8 mouse cellular contexts compared by ENCODE assay signal in genomic region chr11:115513271-115514237, GRCm38 (mm10). TPM values are rescaled to one million over a fixed set of nuclear protein-coding genes. Genes with fewer than 3 reads are reported as not detected.
DNase-seq lines count a peak whose midpoint lies in the region; ATAC-seq and TF ChIP-seq lines count a peak whose summit lies in the region.

No protein-coding gene starts in this region.

- WGBS in heart, embryonic 15.5 days: under 1% methylated on average over 57 of the region's 57 CpGs
- WGBS in kidney, postnatal 0 days: under 1% methylated on average over 57 of the region's 57 CpGs

- H3K9me3 ChIP-seq in heart, embryonic 15.5 days (replicated peaks): no peaks in the 10 kb centered on the region
- H3K9me3 ChIP-seq in kidney, postnatal 0 days (replicated peaks; ENCODE audit: low read length): no peaks in the 10 kb centered on the region

- peak; percentile 50 for ATAC-seq in heart, embryonic 15.5 days (replicated peaks; ENCODE audit: insufficient number of reproducible peaks, insufficient read depth, low FRiP score, low read depth)
- peak; percentile 58 for ATAC-seq in kidney, postnatal 0 days (replicated peaks; ENCODE audit: low FRiP score, low read depth)

- no peaks in the 10 kb centered on the region for H3K36me3 ChIP-seq in heart, embryonic 15.5 days
- no peaks in the 10 kb centered on the region for H3K36me3 ChIP-seq in kidney, postnatal 0 days (ENCODE audit: insufficient read depth, low read length)

- no peaks in the 10 kb centered on the region for H3K27me3 ChIP-seq in heart, embryonic 15.5 days
- no peaks in the 10 kb centered on the region for H3K27me3 ChIP-seq in kidney, postnatal 0 days (ENCODE audit: insufficient read depth, low read length)

- H3K9ac ChIP-seq in heart, embryonic 15.5 days: peak overlapping the region; percentile 83
- H3K9ac ChIP-seq in kidney, postnatal 0 days (ENCODE audit: low read depth, low read length): peak overlapping the region; percentile 90

- H3K27ac ChIP-seq in embryonic fibroblast, embryonic 13.5 days (ENCODE audit: insufficient read depth, low read length): 0 out of 2 replicates have a peak overlapping the region, but pooled peaks have one; percentile 16
- H3K27ac ChIP-seq in heart, embryonic 15.5 days: peak overlapping the region; percentile 81
- H3K27ac ChIP-seq in kidney, postnatal 0 days: peak overlapping the region; percentile 80

- H3K4me3 ChIP-seq in embryonic fibroblast, embryonic 13.5 days (ENCODE audit: insufficient read depth, low read length): peak overlapping the region; percentile 91
- H3K4me3 ChIP-seq in heart, embryonic 15.5 days: peak overlapping the region; percentile 86
- peak overlapping the region; percentile 94 for H3K4me3 ChIP-seq in kidney, postnatal 0 days (replicated peaks; ENCODE audit: low read depth, low read length)

- peak; percentile 61 for DNase-seq in ES-CJ7 (ENCODE audit: low read depth, low spot score)
- peak; percentile 60 to 70 for DNase-seq in adrenal gland, postnatal 36 days
- DNase-seq in kidney, postnatal 0 days (ENCODE audit: low spot score): peak; percentile 69
- peak; percentile 44 for DNase-seq in lung, postnatal 14 days
- peak; percentile 62 for DNase-seq in retina, embryonic 14.5 days (ENCODE audit: low spot score)
- no peak for DNase-seq in layer of hippocampus, postnatal 25 days (ENCODE audit: extremely low spot score in 1 of 2, low spot score in 1 of 2)

- TF ChIP-seq CTCF in embryonic fibroblast, embryonic 13.5 days (IDR thresholded peaks at IDR 0.05; ENCODE audit: borderline replicate concordance, insufficient read depth, low read length): no peak
- TF ChIP-seq CTCF in kidney, postnatal 0 days (IDR thresholded peaks at IDR 0.05; ENCODE audit: low read depth): no peak

- no peak for TF ChIP-seq POLR2A in embryonic fibroblast, embryonic 13.5 days (IDR thresholded peaks at IDR 0.05; ENCODE audit: low read depth, low read length)

- peaks cover 6% of the 10 kb centered on the region for H3K4me1 ChIP-seq in embryonic fibroblast, embryonic 13.5 days (ENCODE audit: control insufficient read depth, insufficient read depth, low read length)
- H3K4me1 ChIP-seq in heart, embryonic 15.5 days (replicated peaks): peaks cover 50% of the 10 kb centered on the region
- H3K4me1 ChIP-seq in kidney, postnatal 0 days (replicated peaks; ENCODE audit: insufficient read depth, low read length): peaks cover 18% of the 10 kb centered on the region; the same call in 1 of the 2 replicates

- peak overlapping the region; percentile 78 for H3K4me2 ChIP-seq in heart, embryonic 15.5 days
- H3K4me2 ChIP-seq in kidney, postnatal 0 days (ENCODE audit: low read length): peak overlapping the region; percentile 95

RNA-seq across cellular contexts. Expression of gene Jpt1, which starts 0.6 kb away (rescaled TPM):
- 100 to 1,000 TPM in 1 of 2 experiments, 10 to 100 TPM in 1; 80.5 to 106 TPM for total RNA-seq in adrenal gland, postnatal 36 days (2021)
- polyA plus RNA-seq in embryonic fibroblast, embryonic 13.5 days (2011; ENCODE audit: insufficient read length, low read depth, missing spikeins): 141 and 164 TPM in 2 replicates
- 480 and 515 TPM in 2 replicates for polyA plus RNA-seq in heart, embryonic 15.5 days (2015; fragmentation: Nextera tagmentation; extraction: Ambion mirVana)
- polyA plus RNA-seq in kidney, postnatal 0 days (2015; fragmentation: Nextera tagmentation; extraction: Ambion mirVana): 251 and 271 TPM in 2 replicates
- total RNA-seq in layer of hippocampus, postnatal 25 days (2021): 100 to 1,000 TPM; 134 to 165 TPM

RNA-seq across cellular contexts. Expression of gene Nt5c, which starts 21.9 kb away (rescaled TPM):
- total RNA-seq in adrenal gland, postnatal 36 days (2021): 100 to 1,000 TPM in 1 of 2 experiments, 10 to 100 TPM in 1; 98.5 to 161 TPM
- polyA plus RNA-seq in embryonic fibroblast, embryonic 13.5 days (2011; ENCODE audit: insufficient read length, low read depth, missing spikeins): 54.2 and 76.2 TPM in 2 replicates
- 49.6 and 62.1 TPM in 2 replicates for polyA plus RNA-seq in heart, embryonic 15.5 days (2015; fragmentation: Nextera tagmentation; extraction: Ambion mirVana)
- 90.6 and 94.3 TPM in 2 replicates for polyA plus RNA-seq in kidney, postnatal 0 days (2015; fragmentation: Nextera tagmentation; extraction: Ambion mirVana)
- 10 to 100 TPM; 68.8 to 70.4 TPM for total RNA-seq in layer of hippocampus, postnatal 25 days (2021)

RNA-seq across cellular contexts. Expression of gene Sumo2, which starts 22.5 kb away (rescaled TPM):
- 100 to 1,000 TPM; 248 to 259 TPM for total RNA-seq in adrenal gland, postnatal 36 days (2021)
- 408 and 505 TPM in 2 replicates for polyA plus RNA-seq in embryonic fibroblast, embryonic 13.5 days (2011; ENCODE audit: insufficient read length, low read depth, missing spikeins)
- polyA plus RNA-seq in heart, embryonic 15.5 days (2015; fragmentation: Nextera tagmentation; extraction: Ambion mirVana): 566 and 571 TPM in 2 replicates
- polyA plus RNA-seq in kidney, postnatal 0 days (2015; fragmentation: Nextera tagmentation; extraction: Ambion mirVana): 1,008 and 1,013 TPM in 2 replicates
- 100 to 1,000 TPM; 329 to 353 TPM for total RNA-seq in layer of hippocampus, postnatal 25 days (2021)

RNA-seq across cellular contexts. Expression of gene Armc7, which starts 38.1 kb away (rescaled TPM):
- total RNA-seq in adrenal gland, postnatal 36 days (2021): 1 to 10 TPM; 7.3 to 8.2 TPM
- polyA plus RNA-seq in embryonic fibroblast, embryonic 13.5 days (2011; ENCODE audit: insufficient read length, low read depth, missing spikeins): 7.1 and 8.2 TPM in 2 replicates
- polyA plus RNA-seq in heart, embryonic 15.5 days (2015; fragmentation: Nextera tagmentation; extraction: Ambion mirVana): 4.6 and 6.2 TPM in 2 replicates
- 6.9 and 8.3 TPM in 2 replicates for polyA plus RNA-seq in kidney, postnatal 0 days (2015; fragmentation: Nextera tagmentation; extraction: Ambion mirVana)
- 10 to 100 TPM in 1 of 2 experiments, 1 to 10 TPM in 1; 9.3 to 10.3 TPM for total RNA-seq in layer of hippocampus, postnatal 25 days (2021)

RNA-seq across cellular contexts. Expression of gene Nup85, which starts 50.7 kb away (rescaled TPM):
- total RNA-seq in adrenal gland, postnatal 36 days (2021): 10 to 100 TPM; 44.0 to 44.8 TPM
- 68.0 and 81.1 TPM in 2 replicates for polyA plus RNA-seq in embryonic fibroblast, embryonic 13.5 days (2011; ENCODE audit: insufficient read length, low read depth, missing spikeins)
- polyA plus RNA-seq in heart, embryonic 15.5 days (2015; fragmentation: Nextera tagmentation; extraction: Ambion mirVana): 80.8 and 105 TPM in 2 replicates
- 74.6 and 94.9 TPM in 2 replicates for polyA plus RNA-seq in kidney, postnatal 0 days (2015; fragmentation: Nextera tagmentation; extraction: Ambion mirVana)
- total RNA-seq in layer of hippocampus, postnatal 25 days (2021): 10 to 100 TPM; 44.5 to 44.9 TPM

Comparison
In these comparisons a context has a peak if more than half of its experiments do, and no peak if none do; other contexts are left out.
1. DNase-seq: peak in ES-CJ7 (single experiment), adrenal gland, postnatal 36 days (2 of 2), kidney, postnatal 0 days (single experiment), lung, postnatal 14 days (single experiment) and retina, embryonic 14.5 days (single experiment); none in layer of hippocampus, postnatal 25 days (0 of 2).
2. H3K27ac ChIP-seq: peak in every context shown above with its lines; median percentile 81 in heart, embryonic 15.5 days; 80 in kidney, postnatal 0 days; 16 in embryonic fibroblast, embryonic 13.5 days.
3. Peak in every context shown above with its lines, with median percentiles within 50 percentile points of each other: H3K4me3 ChIP-seq.